Mouse (Mus musculus) gastrocnemius, adult 8-10 months (tissue): ENCODE results near the gene Rims3. TPM values are rescaled to one million over a fixed set of nuclear protein-coding genes. Genes with fewer than 3 reads are reported as not detected.

Source experiments
- DNase-seq, 2 experiments: peaks; one replicate each; pipeline ENCODE4 v3.0.0; 2022; ENCODE audit warnings: low spot score in 2 of 2
- total RNA-seq, 4 experiments: library from RNA; stranded (reverse); gene quantifications; 2 replicates each; pipeline ENCODE4 v1.2.4; 2022

Rims3 gene
- total RNA-seq, 4 experiments from 2014 or later, result 0.02 to 0.11 TPM; not detected in 2

DNA sequence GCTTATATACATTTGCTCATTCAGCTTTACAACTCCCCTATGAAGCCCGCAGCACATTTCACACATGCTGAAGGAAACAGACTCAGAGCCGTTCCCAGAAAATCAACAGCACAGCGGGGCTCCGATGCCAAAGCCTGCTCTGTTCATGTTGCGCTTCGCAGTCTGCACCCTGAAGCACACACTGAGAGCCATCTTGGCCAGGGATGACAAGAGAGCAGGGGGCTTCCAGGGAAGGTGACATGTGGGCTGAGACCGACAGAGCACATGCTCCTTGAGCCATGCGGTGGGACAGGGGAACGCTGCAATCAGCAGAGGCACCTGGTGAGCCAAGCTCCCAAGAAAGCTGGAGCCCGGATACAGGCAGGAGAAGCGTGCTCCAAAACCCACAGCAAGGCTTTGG, 5.2 kb upstream of the Rims3 start:
- no peak for DNase-seq

GRCm38 (mm10) chr4:120850946-120851345, 3.7 kb upstream of the Rims3 start:
- peak in 1 of 2 experiments; percentile 11 for DNase-seq

- no peak for DNase-seq
Observed at GRCm38 (mm10) chr4:120855360-120856060, 894 bp downstream of the Rims3 start.

GRCm38 (mm10) chr4:120856376-120856775, 1.8 kb downstream of the Rims3 start:
- DNase-seq, result no peak

- DNase-seq, result no peak
Observed at GRCm38 (mm10) chr4:120859865-120860264, 5.2 kb downstream of the Rims3 start.

GRCm38 (mm10) chr4:120866211-120866610, 11.6 kb downstream of the Rims3 start:
- no peak for DNase-seq

- no peak for DNase-seq
Observed at GRCm38 (mm10) chr4:120868246-120868645, 13.6 kb downstream of the Rims3 start.

DNA sequence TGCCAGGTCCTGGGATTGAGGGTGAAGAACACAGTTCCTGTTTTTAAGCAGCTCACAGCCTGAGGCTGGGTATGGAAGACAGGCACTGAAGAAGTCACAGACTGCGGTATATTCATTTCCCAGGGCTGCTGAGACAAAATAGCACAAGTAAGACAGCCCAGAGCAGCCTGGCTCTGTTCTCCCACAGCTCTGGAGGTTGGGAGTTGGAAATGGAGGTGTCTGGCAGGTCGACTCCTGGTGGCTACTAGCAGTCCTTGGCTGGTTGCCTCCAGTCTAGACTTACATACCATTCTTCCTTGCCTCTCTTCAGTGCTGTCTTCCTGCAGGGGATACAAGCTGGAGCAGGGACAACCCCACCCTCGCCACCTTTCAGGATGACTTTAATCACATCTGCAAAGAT, 14.4 kb downstream of the Rims3 start:
- no peak for DNase-seq

DNA sequence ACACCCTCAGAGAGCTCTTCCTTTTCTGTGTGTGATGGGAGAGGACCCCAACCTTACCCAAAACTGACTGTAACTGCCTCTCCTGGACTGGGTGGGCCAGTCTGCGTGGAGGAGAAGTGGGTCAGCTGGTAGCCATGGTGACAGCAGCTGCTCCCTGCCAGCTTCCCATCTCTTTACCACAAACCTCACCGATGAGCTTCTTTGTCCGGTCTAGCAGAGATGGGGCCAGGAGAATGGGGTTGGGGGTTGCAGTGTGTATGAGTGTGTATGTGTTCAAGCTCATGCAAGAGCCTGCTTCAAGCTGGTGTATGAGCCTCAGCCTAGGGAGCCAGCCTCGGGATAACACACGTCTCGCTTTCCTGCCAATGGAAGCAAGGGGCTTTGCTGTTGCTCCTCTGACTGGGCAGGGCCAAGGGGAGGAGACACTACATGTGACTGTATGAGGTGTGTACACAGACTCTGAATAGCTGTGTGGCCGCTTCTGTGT, 15.7 kb downstream of the Rims3 start:
- DNase-seq, result no peak

GRCm38 (mm10) chr4:120875961-120876360, 21.3 kb downstream of the Rims3 start:
- DNase-seq, result no peak

DNA sequence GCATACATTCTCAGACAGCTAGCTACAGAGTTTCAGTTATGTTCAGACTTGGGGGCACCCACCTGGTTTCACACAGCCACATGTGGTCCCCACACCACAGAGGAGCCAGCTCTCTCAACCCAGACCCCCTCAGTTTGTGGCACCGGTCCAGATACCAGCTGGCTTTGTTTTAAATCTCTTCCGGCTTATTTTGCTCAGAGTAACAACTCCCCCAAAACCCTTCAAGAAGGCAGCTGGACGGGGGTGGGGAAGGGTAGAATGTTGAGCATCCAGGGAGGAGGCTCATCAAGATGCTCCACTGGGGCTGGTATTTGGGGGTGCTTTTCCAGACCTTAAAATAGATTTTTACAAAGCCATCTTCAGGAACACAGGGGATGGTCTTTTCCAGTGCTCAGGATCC, 24.1 kb downstream of the Rims3 start:
- DNase-seq, result no peak

DNA sequence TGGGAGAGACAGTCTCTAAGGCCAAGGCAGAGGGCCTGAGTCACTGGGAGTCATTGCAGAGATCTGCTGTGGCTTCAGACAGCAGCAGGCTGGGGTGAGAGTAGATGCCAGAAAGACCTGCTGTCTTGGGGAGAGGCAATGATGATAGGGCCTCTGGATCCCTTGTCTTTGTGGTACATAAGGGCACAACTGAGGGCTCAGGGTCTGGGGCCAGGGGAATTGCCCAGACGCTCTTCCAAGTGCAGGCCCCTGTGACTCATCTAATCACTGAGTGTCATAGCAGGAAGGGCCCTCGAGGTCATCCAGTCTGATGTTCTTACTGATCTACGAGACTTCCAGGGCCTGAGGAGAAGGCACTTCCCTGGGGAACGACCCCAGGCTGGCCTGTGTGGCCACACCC, 24.8 kb downstream of the Rims3 start:
- DNase-seq, result no peak

DNA sequence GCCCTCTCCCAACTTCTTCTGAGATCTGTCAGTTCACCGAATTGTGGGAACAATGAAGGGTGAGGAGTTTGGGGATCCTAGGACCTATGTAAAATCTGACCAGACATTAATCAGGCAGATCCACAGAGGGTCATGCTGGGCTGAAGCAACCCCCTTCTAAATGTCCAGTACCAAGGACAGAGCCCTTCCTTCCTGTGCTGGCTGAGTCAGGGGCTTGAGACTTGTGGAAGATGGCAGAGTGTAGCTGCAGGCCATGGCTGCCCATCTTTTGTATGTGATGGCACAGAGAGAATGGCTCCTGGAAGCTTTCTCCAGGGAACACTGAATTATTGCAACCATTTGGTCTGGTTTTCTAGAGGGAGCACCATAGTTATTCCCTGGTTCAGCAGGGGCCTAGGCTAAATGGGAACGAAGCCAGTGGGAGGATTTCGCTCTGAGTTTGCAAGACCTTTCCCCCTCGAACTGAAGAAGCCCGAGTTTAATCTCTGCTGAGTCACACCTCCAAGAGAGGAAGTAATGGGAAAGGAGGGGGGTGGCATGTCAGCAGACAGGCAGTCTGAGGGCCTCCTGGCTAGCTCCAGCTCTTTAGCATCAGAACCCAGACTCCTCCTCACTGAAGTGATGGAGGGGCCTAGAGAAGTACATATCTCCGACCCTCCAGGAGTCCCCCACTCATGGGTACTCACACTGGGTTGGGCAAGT, 26.3 kb downstream of the Rims3 start:
- no peak for DNase-seq

GRCm38 (mm10) chr4:120882002-120882625, 27.5 kb downstream of the Rims3 start:
- DNase-seq, result no peak

DNA sequence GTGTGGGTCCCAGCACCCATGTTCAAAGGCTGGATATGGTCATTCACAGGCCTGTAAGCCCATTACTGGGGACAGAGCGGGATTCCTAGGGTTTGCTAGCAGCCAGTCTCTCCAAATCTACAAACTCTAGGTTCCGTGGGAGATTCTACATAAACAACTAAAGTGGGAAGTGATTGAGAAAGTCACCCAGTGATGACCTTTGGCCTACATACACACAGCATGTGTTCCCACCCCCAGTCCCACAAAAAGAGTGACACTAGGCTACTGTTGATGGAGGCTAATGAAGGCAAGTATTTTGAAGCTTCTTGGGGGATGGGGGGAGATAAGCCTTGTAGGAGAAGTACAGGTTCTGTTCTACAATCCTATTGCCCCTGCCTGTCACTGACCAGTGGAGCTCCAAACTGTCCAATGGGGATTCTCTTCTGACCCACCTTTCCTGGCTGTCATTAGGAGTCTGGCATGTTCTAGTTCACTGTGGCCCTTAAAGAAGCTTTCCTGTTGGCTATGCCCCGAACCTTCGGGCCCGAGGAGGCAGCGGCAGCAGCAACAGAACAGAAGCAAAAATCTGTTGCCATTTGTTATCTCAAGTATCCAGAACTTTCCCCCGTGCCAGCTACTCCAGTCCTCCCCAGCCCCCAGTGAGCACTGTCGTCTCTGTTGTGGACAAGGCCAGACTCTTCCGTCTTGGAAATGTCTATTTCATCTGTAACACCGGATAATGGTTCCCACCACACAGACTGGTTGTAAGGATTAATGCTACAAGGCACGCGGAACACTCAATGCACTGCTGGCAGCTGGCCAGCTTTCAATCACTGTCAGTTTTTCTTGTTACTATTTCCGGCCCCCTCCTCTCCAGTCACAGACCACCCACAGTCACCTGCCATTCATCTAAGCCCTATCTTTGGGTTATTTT, 30.8 kb downstream of the Rims3 start:
- DNase-seq, result no peak

DNA sequence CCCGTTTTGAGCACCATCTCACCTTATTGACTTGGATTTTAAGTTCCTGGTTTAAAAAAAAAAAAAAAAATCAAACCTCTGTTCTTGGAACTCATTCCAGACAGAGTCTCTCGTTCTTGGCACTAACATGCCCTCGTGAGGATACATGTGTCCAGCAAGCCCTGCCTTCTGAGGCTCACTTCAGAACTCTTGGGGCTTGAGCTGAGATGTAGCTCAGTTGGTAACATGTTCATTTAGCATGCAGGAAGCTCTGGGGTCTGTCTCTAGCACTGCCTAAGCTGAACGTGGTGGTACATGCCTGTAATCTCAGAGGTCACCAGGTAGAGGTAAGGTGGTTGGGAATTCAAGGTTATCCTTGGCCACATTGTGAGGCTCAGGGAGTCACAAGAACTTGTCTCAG, 31.5 kb downstream of the Rims3 start:
- DNase-seq, result no peak

DNA sequence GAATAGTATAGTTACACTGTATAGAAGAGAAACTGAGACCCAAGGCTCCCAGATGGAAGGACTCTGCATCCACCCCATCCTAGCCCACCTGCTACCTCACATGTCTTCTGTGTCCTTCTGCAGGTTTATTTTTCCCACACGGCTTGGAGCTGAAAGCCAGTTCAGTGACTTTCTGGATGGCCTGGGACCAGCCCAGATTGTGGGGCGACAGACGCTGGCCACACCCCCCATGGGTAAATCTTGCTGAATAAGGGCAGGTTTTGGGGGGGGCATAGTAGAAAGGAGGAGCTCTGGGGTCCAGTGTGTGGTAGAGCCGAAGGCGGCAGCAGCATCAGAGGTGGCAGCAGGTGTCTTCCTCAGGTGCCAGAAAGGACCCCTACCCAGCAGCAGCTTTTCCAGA, 32.2 kb downstream of the Rims3 start:
- no peak for DNase-seq

DNA sequence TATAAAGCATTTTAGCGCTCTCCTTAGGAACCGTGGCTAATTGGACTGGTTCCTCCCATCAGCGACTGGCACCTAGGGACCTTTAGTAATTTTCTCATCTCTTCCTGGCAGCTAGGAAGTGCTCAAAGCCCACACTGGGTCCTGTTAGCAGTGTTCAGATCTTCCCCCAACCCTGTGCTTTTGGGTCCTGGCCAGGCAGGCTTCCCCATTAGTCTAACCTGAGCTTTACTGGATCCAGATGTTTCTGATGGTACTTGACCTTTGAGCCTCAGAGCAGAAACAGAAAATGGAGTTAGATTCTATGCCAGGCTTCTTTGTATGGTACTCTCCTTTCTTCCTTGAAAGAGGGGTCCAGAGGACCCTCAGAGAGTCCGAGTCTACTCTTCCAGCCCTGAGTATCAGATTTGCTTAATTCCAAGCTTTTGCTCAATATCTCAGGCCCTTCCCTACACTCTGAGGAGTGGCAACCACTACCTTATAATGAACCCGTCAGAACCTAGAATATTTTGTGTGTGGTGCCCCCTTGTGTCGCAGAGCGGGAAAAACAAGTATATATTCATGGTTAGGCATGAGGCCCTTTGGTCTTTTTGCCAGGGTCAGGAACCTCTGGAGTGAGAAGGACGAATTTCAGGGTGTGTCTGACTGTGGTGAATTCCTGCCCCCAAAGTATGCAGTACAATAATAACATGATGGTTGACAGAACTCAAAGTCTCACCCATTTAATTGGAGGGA, 32.9 kb downstream of the Rims3 start:
- no peak for DNase-seq

DNA sequence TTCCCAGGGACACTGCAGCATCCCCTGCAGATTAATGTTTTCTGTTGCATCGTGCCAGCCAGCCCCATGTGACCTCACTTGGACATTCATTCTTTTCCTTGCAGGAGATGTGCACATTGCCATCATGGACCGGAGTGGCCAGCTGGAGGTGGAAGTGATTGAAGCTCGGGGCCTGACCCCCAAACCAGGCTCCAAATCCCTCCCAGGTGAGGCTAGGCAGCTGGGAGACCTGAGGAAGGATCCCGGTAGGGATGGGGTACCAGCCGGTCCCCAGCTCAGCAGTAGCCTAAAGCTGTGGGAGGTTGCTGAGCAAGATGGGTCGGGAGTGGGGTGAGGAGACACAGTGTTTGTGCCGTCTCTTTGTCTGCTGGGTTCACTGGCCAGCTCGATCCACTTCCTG, 34.3 kb downstream of the Rims3 start:
- no peak for DNase-seq

DNA sequence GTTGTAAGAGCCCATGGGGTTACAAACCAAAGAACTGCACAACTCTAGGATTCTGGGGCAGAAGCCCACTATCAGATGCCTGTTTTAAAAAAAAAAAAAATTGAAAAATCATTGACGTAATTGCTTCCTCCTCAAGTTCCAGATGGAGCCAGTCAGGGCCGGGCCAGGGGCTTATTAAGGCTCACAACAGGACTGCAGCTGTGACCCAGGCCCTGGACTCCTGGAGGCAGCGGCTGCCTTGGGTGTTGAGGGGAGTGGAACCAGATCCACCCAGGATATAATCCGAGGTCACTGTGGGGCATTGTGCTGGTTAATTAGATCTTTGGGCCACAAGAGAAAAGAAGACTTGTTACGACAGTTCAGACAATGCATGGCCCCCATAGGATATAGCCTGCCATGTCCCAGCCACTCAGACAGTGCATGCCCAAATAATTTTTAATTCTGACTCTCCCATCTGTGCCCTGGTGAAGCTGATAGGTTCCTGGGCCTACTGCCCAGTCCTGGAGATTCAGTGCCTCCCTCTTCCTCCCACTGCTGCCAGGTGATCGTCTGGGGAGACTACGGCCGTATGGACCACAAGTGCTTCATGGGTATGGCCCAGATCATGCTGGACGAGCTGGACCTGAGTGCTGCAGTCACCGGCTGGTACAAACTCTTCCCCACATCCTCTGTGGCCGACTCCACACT, 36.3 kb downstream of the Rims3 start:
- no peak for DNase-seq
